Mouse (Mus musculus): ENCODE measurements around the gene Styk1. TPM values are rescaled to one million over a fixed set of nuclear protein-coding genes. Genes with fewer than 3 reads are reported as not detected.

Styk1 gene
- polyA plus RNA-seq, 1 experiment from 2014 or later: 0.20 TPM

GRCm38 (mm10) chr6:131359543-131359942, 6.1 kb upstream of the Styk1 start:
- no peaks in the 10 kb centered on the region for H3K4me1 ChIP-seq
- peaks cover 14% of the 10 kb centered on the region for H3K36me3 ChIP-seq
- no peaks in the 10 kb centered on the region for H3K27me3 ChIP-seq (ENCODE audit: low read depth, poor library complexity, severe bottlenecking)
- H3K9me3 ChIP-seq (replicated peaks): no peaks in the 10 kb centered on the region
- no peak overlapping the region for H3K4me3 ChIP-seq
- DNase-seq (ENCODE audit: low spot score): no peak
- WGBS: 88% methylated on average over 2 of the region's 2 CpGs
- H3K27ac ChIP-seq (replicated peaks): no peak overlapping the region

- Histone ChIP-seq H3K27me3 (ENCODE audit: low read depth, poor library complexity, severe bottlenecking) (no peaks in the 10 kb centered on the region), H3K4me1 (peaks cover 4% of the 10 kb centered on the region; the same call in 1 of the 2 replicates), H3K27ac (replicated peaks) (no peak overlapping the region), H3K9me3 (replicated peaks) (no peaks in the 10 kb centered on the region), H3K36me3 (no peaks in the 10 kb centered on the region), H3K4me3 (no peak overlapping the region)
- DNase-seq (ENCODE audit: low spot score): no peak
- 69% methylated on average over 4 of the region's 4 CpGs for WGBS
Observed at GRCm38 (mm10) chr6:131354913-131355312, 1.5 kb upstream of the Styk1 start.

- Histone ChIP-seq H3K4me3 (no peak overlapping the region), H3K27me3 (ENCODE audit: low read depth, poor library complexity, severe bottlenecking) (no peaks in the 10 kb centered on the region), H3K9me3 (replicated peaks) (no peaks in the 10 kb centered on the region), H3K36me3 (no peaks in the 10 kb centered on the region), H3K27ac (replicated peaks) (no peak overlapping the region), H3K4me1 (no peaks in the 10 kb centered on the region)
- no peak for DNase-seq (ENCODE audit: low spot score)
- 94% methylated on average over 2 of the region's 2 CpGs for WGBS
Observed at GRCm38 (mm10) chr6:131347026-131347425, 6.4 kb downstream of the Styk1 start.

GRCm38 (mm10) chr6:131344346-131344745, 9.1 kb downstream of the Styk1 start:
- Histone ChIP-seq H3K36me3 (no peaks in the 10 kb centered on the region), H3K27ac (replicated peaks) (no peak overlapping the region), H3K4me3 (no peak overlapping the region), H3K9me3 (replicated peaks) (no peaks in the 10 kb centered on the region), H3K4me1 (no peaks in the 10 kb centered on the region), H3K27me3 (ENCODE audit: low read depth, poor library complexity, severe bottlenecking) (no peaks in the 10 kb centered on the region)
- DNase-seq (ENCODE audit: low spot score): no peak
- 91% methylated on average over 7 of the region's 7 CpGs for WGBS

- Histone ChIP-seq H3K9me3 (replicated peaks) (peaks cover 7% of the 10 kb centered on the region; the same call in 1 of the 2 replicates), H3K36me3 (no peaks in the 10 kb centered on the region), H3K27me3 (ENCODE audit: low read depth, poor library complexity, severe bottlenecking) (no peaks in the 10 kb centered on the region), H3K4me3 (no peak overlapping the region), H3K4me1 (no peaks in the 10 kb centered on the region), H3K27ac (replicated peaks) (no peak overlapping the region)
- WGBS: 75% methylated on average over 3 of the region's 3 CpGs
- DNase-seq (ENCODE audit: low spot score): no peak
Observed at GRCm38 (mm10) chr6:131340082-131340481, 13.3 kb downstream of the Styk1 start.

GRCm38 (mm10) chr6:131339309-131339708, 14.1 kb downstream of the Styk1 start:
- H3K27ac ChIP-seq (replicated peaks): no peak overlapping the region
- no peaks in the 10 kb centered on the region for H3K27me3 ChIP-seq (ENCODE audit: low read depth, poor library complexity, severe bottlenecking)
- H3K36me3 ChIP-seq: no peaks in the 10 kb centered on the region
- no peak overlapping the region for H3K4me3 ChIP-seq
- peaks cover 7% of the 10 kb centered on the region; the same call in 1 of the 2 replicates for H3K9me3 ChIP-seq (replicated peaks)
- H3K4me1 ChIP-seq: no peaks in the 10 kb centered on the region
- no peak for DNase-seq (ENCODE audit: low spot score)
- WGBS: 82% methylated on average over 3 of the region's 3 CpGs

GRCm38 (mm10) chr6:131338787-131339186, 14.6 kb downstream of the Styk1 start:
- Histone ChIP-seq H3K4me1 (no peaks in the 10 kb centered on the region), H3K9me3 (replicated peaks) (peaks cover 7% of the 10 kb centered on the region; the same call in 1 of the 2 replicates), H3K27ac (replicated peaks) (no peak overlapping the region), H3K27me3 (ENCODE audit: low read depth, poor library complexity, severe bottlenecking) (no peaks in the 10 kb centered on the region), H3K4me3 (no peak overlapping the region), H3K36me3 (no peaks in the 10 kb centered on the region)
- 83% methylated on average over 1 of the region's 1 CpGs for WGBS
- DNase-seq (ENCODE audit: low spot score): no peak

GRCm38 (mm10) chr6:131327076-131327475, 26.3 kb downstream of the Styk1 start:
- Histone ChIP-seq H3K4me1 (no peaks in the 10 kb centered on the region), H3K9me3 (replicated peaks) (no peaks in the 10 kb centered on the region), H3K36me3 (no peaks in the 10 kb centered on the region), H3K27me3 (ENCODE audit: low read depth, poor library complexity, severe bottlenecking) (no peaks in the 10 kb centered on the region), H3K27ac (replicated peaks) (no peak overlapping the region), H3K4me3 (no peak overlapping the region)
- DNase-seq (ENCODE audit: low spot score): no peak
- WGBS: 88% methylated on average over 2 of the region's 2 CpGs

- no peak for DNase-seq (ENCODE audit: low spot score)
- Histone ChIP-seq H3K9me3 (replicated peaks) (no peaks in the 10 kb centered on the region), H3K27ac (replicated peaks) (no peak overlapping the region), H3K27me3 (ENCODE audit: low read depth, poor library complexity, severe bottlenecking) (no peaks in the 10 kb centered on the region), H3K4me1 (no peaks in the 10 kb centered on the region), H3K4me3 (no peak overlapping the region), H3K36me3 (no peaks in the 10 kb centered on the region)
- 74% methylated on average over 3 of the region's 3 CpGs for WGBS
Observed at GRCm38 (mm10) chr6:131321854-131322639, 31.4 kb downstream of the Styk1 start.

GRCm38 (mm10) chr6:131316155-131317101, 37.0 kb downstream of the Styk1 start:
- no peak overlapping the region for H3K4me3 ChIP-seq
- no peaks in the 10 kb centered on the region for H3K36me3 ChIP-seq
- H3K9me3 ChIP-seq (replicated peaks): no peaks in the 10 kb centered on the region
- H3K27ac ChIP-seq (replicated peaks): no peak overlapping the region
- DNase-seq (ENCODE audit: low spot score): no peak
- WGBS: 86% methylated on average over 7 of the region's 7 CpGs
- H3K27me3 ChIP-seq (ENCODE audit: low read depth, poor library complexity, severe bottlenecking): no peaks in the 10 kb centered on the region
- H3K4me1 ChIP-seq: no peaks in the 10 kb centered on the region

- Histone ChIP-seq H3K36me3 (no peaks in the 10 kb centered on the region), H3K27ac (replicated peaks) (no peak overlapping the region), H3K9me3 (replicated peaks) (no peaks in the 10 kb centered on the region), H3K4me1 (no peaks in the 10 kb centered on the region), H3K27me3 (ENCODE audit: low read depth, poor library complexity, severe bottlenecking) (no peaks in the 10 kb centered on the region), H3K4me3 (no peak overlapping the region)
- 81% methylated on average over 3 of the region's 3 CpGs for WGBS
- DNase-seq (ENCODE audit: low spot score): no peak
Observed at GRCm38 (mm10) chr6:131308031-131308430, 45.4 kb downstream of the Styk1 start.

GRCm38 (mm10) chr6:131304776-131305175, 48.6 kb downstream of the Styk1 start:
- no peak for DNase-seq (ENCODE audit: low spot score)
- H3K27me3 ChIP-seq (ENCODE audit: low read depth, poor library complexity, severe bottlenecking): no peaks in the 10 kb centered on the region
- no peaks in the 10 kb centered on the region for H3K4me1 ChIP-seq
- no peak overlapping the region for H3K27ac ChIP-seq (replicated peaks)
- H3K4me3 ChIP-seq: no peak overlapping the region
- WGBS: 69% methylated on average over 3 of the region's 3 CpGs
- no peaks in the 10 kb centered on the region for H3K36me3 ChIP-seq
- no peaks in the 10 kb centered on the region for H3K9me3 ChIP-seq (replicated peaks)

GRCm38 (mm10) chr6:131298531-131298930, 54.9 kb downstream of the Styk1 start:
- Histone ChIP-seq H3K27me3 (ENCODE audit: low read depth, poor library complexity, severe bottlenecking) (no peaks in the 10 kb centered on the region), H3K4me3 (no peak overlapping the region), H3K9me3 (replicated peaks) (no peaks in the 10 kb centered on the region), H3K4me1 (0 out of 2 replicates have a peak, but pooled peaks cover 2% of the 10 kb centered on the region), H3K36me3 (no peaks in the 10 kb centered on the region), H3K27ac (replicated peaks) (no peak overlapping the region)
- no peak for DNase-seq (ENCODE audit: low spot score)

Measured in midbrain, embryonic 10.5 days (tissue).